Mouse (Mus musculus) heart, embryonic 12.5 days (tissue): Measurements from ENCODE around the gene Cort. TPM values are rescaled to one million over a fixed set of nuclear protein-coding genes. Genes with fewer than 3 reads are reported as not detected.

Experiments
- ATAC-seq: fragments of 200-750 bp; cut with Nextera tagmentation; 2 replicates; pipeline ENCODE4 v1.8.0; 2017; ENCODE audit warnings: moderate TSS enrichment, moderate library complexity; ENCODE audit not compliant: insufficient number of reproducible peaks, low FRiP score
- H3K27ac ChIP-seq: fragments of 300-500 bp; sonication (generic); 2 replicates; pipeline ENCODE4 v1.5.1; 2016; ENCODE audit warnings: mild to moderate bottlenecking, moderate library complexity; ENCODE audit not compliant: poor library complexity, severe bottlenecking
- H3K27me3 ChIP-seq: fragments of 300-500 bp; sonication (generic); replicated peaks from 2 replicates; pipeline ENCODE4 v1.6.1; 2016; ENCODE audit warnings: mild to moderate bottlenecking, moderate library complexity
- H3K36me3 ChIP-seq: fragments of 300-500 bp; sonication (generic); 2 replicates; pipeline ENCODE4 v1.6.1; 2016; ENCODE audit warnings: mild to moderate bottlenecking, moderate library complexity
- H3K4me1 ChIP-seq: fragments of 300-500 bp; sonication (generic); replicated peaks from 2 replicates; pipeline ENCODE4 v1.6.1; 2016; ENCODE audit warnings: mild to moderate bottlenecking
- H3K4me2 ChIP-seq: fragments of 300-500 bp; sonication (generic); 2 replicates; pipeline ENCODE4 v1.6.1; 2016; ENCODE audit warnings: mild to moderate bottlenecking, moderate library complexity
- H3K4me3 ChIP-seq: fragments of 300-500 bp; sonication (generic); 2 replicates; pipeline ENCODE4 v1.5.1; 2016; ENCODE audit warnings: mild to moderate bottlenecking
- H3K9ac ChIP-seq: fragments of 300-500 bp; sonication (generic); 2 replicates; pipeline ENCODE4 v1.6.1; 2016; ENCODE audit warnings: mild to moderate bottlenecking, moderate library complexity
- H3K9me3 ChIP-seq: fragments of 300-500 bp; sonication (generic); replicated peaks from 2 replicates; pipeline ENCODE4 v1.6.1; 2016; ENCODE audit warnings: mild to moderate bottlenecking, moderate library complexity
- WGBS: fragments of 180-500 bp; shearing (Covaris S2); methylation state at CpG from one replicate; pipeline ENCODE4 v1.1.7; 2016; 5-methylcytosine and 5-hydroxymethylcytosine counted together
- polyA plus RNA-seq: library from polyadenylated mRNA; unstranded; fragments of >200 nt; fragmentation: Nextera tagmentation; extraction: Ambion mirVana; gene quantifications from 2 replicates; pipeline ENCODE4 v1.2.1, GENCODE M21; 2016

Cort gene
- polyA plus RNA-seq, 1 experiment from 2014 or later, result not detected

DNA sequence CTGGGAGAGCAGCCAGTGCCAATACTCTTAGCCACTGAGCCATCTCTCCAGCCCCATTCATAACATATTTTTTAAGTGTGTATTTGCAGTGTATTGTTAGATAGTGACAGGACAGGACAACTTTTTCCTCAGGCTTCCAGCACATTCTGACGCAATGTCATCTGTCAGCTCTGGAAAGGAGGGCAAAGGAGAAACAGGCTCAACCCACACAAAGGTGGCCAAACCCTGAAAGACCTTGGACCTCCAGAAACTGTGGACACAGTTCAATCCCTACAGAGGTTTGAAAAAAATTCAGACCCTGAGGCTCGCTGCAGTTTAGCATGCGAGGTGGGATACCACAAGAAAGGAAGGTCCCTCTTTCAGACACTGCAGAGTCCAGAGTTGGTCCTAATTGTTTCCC, 28.6 kb downstream of the Cort start:
- Histone ChIP-seq H3K36me3 (peaks cover 8% of the 10 kb centered on the region), H3K9me3 (no peaks in the 10 kb centered on the region), H3K9ac (peak overlapping the region; percentile 99; the same call in 1 of the 2 replicates), H3K4me2 (peak overlapping the region; percentile 88), H3K4me1 (peaks cover 17% of the 10 kb centered on the region), H3K27ac (no peak overlapping the region), H3K27me3 (no peaks in the 10 kb centered on the region), H3K4me3 (peak overlapping the region; percentile 99; the same call in 1 of the 2 replicates)
- 77% methylated on average over 3 of the region's 3 CpGs for WGBS
- no peak for ATAC-seq

DNA sequence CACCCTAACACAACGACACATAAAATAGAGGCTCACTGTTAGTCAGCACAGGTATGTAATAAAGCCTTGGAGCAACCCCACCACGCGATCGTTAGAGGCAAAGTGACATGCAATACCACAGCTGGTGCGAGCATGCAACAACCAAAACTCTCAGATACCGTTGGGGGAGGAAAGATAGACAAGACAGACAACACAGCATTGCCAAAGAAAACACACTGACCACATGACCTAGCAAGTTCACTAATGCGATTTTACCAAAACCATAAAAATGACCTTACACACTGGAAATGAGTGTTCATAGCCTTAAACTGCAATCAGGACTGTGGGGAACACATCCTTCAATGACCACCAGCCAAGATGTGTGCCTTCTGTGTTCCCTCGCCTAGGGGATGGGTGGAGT, 35.2 kb downstream of the Cort start:
- H3K4me1 ChIP-seq, result peaks cover 11% of the 10 kb centered on the region
- WGBS, result 71% methylated on average over 8 of the region's 8 CpGs
- no peak overlapping the region for H3K9ac ChIP-seq
- no peaks in the 10 kb centered on the region for H3K9me3 ChIP-seq
- no peak overlapping the region for H3K4me2 ChIP-seq
- peaks cover 17% of the 10 kb centered on the region for H3K36me3 ChIP-seq
- H3K27ac ChIP-seq, result no peak overlapping the region
- no peak overlapping the region for H3K4me3 ChIP-seq
- ATAC-seq, result no peak
- no peaks in the 10 kb centered on the region for H3K27me3 ChIP-seq

DNA sequence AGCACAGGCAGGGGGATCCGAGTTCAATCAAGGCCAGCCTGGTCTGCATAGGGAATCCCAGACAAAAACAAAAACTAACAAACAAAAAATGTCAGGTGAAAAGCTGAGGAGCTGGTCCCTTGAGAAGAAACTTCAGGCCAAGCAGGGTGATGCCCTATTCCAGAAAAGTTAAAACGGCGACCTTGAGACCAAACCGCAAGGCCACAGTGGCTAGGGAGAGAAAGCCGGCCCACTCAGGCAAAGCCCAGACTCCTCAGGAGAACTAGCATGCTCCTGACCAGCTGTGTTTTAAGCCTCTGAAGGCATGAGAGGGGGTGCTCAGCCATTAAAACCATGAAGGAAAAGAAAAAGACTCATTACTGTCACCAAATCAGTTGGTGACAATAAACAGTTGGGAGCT, 41.2 kb downstream of the Cort start:
- no peaks in the 10 kb centered on the region for H3K36me3 ChIP-seq
- no peak overlapping the region for H3K4me2 ChIP-seq
- no peaks in the 10 kb centered on the region for H3K27me3 ChIP-seq
- 60% methylated on average over 5 of the region's 5 CpGs for WGBS
- H3K4me3 ChIP-seq, result no peak overlapping the region
- no peaks in the 10 kb centered on the region for H3K9me3 ChIP-seq
- H3K9ac ChIP-seq, result no peak overlapping the region
- no peak for ATAC-seq
- no peak overlapping the region for H3K27ac ChIP-seq
- H3K4me1 ChIP-seq, result peaks cover 25% of the 10 kb centered on the region

DNA sequence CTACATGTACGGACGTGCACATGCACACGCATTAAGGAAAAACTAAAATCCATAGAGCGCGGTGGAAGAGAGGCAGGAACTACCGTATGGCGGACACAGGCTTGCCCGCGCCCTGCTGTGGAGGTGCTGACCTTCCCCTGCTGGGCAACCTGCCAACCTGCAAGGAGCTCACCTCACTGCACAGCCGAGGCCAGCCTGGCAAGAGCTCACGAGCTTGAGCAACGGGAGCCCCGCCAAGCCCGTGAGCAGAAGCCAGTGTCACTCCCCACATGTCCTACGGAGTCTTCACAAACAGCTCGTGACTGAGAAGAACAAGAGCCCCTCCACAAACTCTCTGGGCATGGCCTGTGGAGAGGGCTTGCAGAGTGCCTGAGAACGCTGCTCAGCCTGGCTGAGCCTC, 45.0 kb downstream of the Cort start:
- no peaks in the 10 kb centered on the region for H3K9me3 ChIP-seq
- 0 out of 2 replicates have a peak overlapping the region, but pooled peaks have one; percentile 6 for H3K9ac ChIP-seq
- WGBS, result 58% methylated on average over 17 of the region's 17 CpGs
- peak; percentile 58; the same call in 1 of the 2 replicates for ATAC-seq
- H3K27ac ChIP-seq, result peak overlapping the region; percentile 66
- H3K36me3 ChIP-seq, result no peaks in the 10 kb centered on the region
- H3K4me2 ChIP-seq, result peak overlapping the region; percentile 4; the same call in 1 of the 2 replicates
- peaks cover 30% of the 10 kb centered on the region for H3K4me1 ChIP-seq
- H3K4me3 ChIP-seq, result no peak overlapping the region
- H3K27me3 ChIP-seq, result no peaks in the 10 kb centered on the region

DNA sequence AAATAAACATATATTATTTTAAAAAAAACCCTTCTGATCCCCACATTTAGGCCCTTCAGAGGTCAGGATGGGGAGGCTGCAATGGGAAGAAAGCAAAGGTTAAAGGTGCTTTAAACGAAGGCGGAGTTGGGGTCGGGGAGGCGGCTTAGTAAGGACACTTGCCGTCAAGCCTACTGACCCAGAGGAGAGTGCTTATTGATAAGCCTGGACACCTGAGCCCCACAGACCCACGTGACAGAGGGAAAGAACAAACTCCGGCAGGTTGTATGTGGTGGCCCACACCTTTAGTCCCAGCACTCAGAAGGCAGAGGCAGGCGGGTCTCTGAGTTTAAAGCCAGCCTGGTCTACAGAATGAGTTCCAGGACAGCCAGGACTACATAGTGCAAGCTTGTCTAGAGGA, 46.5 kb downstream of the Cort start:
- Histone ChIP-seq H3K9ac (no peak overlapping the region), H3K27ac (no peak overlapping the region), H3K4me1 (peaks cover 31% of the 10 kb centered on the region), H3K36me3 (peaks cover 5% of the 10 kb centered on the region), H3K4me3 (no peak overlapping the region), H3K27me3 (no peaks in the 10 kb centered on the region), H3K9me3 (no peaks in the 10 kb centered on the region), H3K4me2 (no peak overlapping the region)
- no peak for ATAC-seq
- WGBS, result 87% methylated on average over 8 of the region's 8 CpGs

DNA sequence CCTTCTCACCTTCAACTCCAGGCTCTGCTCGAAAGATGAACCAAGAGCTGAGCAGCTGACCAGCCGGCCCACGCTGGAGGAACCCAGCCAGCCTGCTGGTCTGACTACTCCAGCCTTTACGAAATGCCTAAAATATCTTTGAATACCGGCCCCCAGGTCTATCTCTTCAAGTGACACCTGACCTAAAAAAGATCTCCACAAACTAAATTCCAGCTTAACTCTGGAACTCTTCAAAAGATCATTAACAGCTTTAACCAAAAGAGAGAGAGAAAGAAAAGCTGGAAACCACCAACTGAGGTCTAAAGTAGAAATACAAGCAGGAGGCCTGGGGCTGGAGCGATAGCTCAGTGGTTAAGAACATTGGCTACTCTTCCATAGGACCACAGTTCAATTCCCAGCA, 46.9 kb downstream of the Cort start:
- 46% methylated on average over 6 of the region's 6 CpGs for WGBS
- Histone ChIP-seq H3K27ac (no peak overlapping the region), H3K4me2 (no peak overlapping the region), H3K36me3 (peaks cover 9% of the 10 kb centered on the region), H3K27me3 (no peaks in the 10 kb centered on the region), H3K4me3 (no peak overlapping the region), H3K9ac (no peak overlapping the region), H3K9me3 (no peaks in the 10 kb centered on the region), H3K4me1 (peaks cover 30% of the 10 kb centered on the region)
- no peak for ATAC-seq

DNA sequence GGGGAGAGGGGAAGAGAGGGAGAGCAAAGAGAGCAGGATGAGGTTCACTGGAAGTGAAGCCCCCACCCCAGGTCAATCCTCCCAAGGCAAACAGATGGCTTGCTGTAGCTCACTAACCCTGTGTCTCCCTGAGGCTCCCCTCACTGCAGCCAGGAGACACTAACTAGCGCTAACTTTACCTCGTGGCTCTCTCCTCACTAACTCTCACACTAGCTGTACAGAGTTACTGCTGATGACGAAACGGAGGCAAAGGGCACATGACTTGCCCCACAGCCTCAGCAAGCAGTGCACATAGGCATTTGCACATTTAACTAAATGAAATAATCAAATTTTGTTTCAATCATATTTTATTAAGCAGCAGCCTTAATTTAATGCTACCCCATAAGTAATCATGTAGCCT, 48.3 kb downstream of the Cort start:
- Histone ChIP-seq H3K36me3 (peaks cover 14% of the 10 kb centered on the region), H3K27ac (no peak overlapping the region), H3K9me3 (no peaks in the 10 kb centered on the region), H3K9ac (no peak overlapping the region), H3K27me3 (no peaks in the 10 kb centered on the region), H3K4me1 (peaks cover 36% of the 10 kb centered on the region), H3K4me2 (no peak overlapping the region), H3K4me3 (no peak overlapping the region)
- no peak for ATAC-seq
- WGBS, result 68% methylated on average over 4 of the region's 4 CpGs

DNA sequence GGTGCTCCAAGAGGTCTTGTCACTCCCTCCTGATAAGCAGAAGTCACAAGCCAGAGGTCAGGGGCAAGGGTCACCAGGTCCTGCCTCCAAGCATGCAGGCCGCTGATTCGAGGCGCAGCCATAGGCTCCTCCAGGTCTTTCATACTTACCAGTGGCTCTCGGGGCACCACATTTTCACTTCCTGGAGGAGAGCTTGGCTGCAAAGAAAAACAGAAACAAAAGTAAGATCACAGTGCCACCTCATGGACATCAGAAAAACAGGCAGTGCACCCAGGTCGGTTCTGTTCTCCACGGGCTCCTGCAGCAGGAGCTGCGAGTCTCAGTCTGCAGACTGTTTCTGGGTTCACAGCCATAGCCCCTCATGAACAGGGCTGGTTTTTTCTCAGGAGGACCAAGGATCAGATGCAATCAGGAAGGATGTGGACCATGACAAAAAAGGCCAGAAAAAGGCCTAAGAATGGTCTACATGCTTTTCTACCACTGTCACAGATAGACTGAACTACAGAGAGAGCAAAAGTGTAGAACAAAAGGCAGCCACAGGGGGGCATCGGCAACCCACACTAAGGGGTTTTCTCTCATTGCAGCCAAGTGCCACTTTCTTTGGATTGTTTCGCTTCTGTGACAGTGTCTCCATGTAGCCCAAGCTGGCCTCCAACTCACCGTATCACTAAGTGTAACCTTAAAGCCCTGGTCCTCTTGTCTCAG, 50.5 kb downstream of the Cort start:
- WGBS, result 33% methylated on average over 10 of the region's 10 CpGs
- Histone ChIP-seq H3K9me3 (0 out of 2 replicates have a peak, but pooled peaks cover 4% of the 10 kb centered on the region), H3K4me1 (peaks cover 32% of the 10 kb centered on the region), H3K4me3 (no peak overlapping the region), H3K9ac (no peak overlapping the region), H3K27me3 (no peaks in the 10 kb centered on the region), H3K36me3 (peaks cover 26% of the 10 kb centered on the region), H3K27ac (no peak overlapping the region), H3K4me2 (0 out of 2 replicates have a peak overlapping the region, but pooled peaks have one; percentile 1)
- ATAC-seq, result peak; percentile 64

DNA sequence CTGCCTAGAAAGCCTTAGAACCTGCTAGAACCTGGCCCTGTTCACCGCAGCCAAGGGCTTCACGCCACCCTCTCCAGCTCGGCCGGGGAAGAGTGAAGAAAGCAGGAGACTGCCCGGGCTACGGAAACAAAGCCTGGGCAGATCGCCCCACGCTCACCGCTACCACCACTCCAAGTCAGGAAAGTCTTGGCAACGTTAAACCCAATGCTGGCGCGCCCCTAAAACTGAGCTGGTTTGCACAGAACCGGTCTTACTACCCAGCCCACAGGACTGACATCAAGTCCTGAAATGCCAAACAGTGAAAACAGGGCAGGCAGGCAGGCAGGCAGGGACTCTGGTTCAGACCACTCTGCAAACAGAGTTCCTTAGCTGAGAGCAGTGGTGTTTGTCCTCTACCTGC, 51.5 kb downstream of the Cort start:
- Histone ChIP-seq H3K9me3 (0 out of 2 replicates have a peak, but pooled peaks cover 4% of the 10 kb centered on the region), H3K4me3 (no peak overlapping the region), H3K27ac (no peak overlapping the region), H3K4me2 (no peak overlapping the region), H3K36me3 (peaks cover 26% of the 10 kb centered on the region), H3K27me3 (no peaks in the 10 kb centered on the region), H3K4me1 (peaks cover 41% of the 10 kb centered on the region), H3K9ac (no peak overlapping the region)
- ATAC-seq, result no peak
- 95% methylated on average over 13 of the region's 13 CpGs for WGBS

Other genes starting within 250 kb of the Cort start
- 44.1 and 44.3 TPM in 2 replicates for gene Pex14, start 26.9 kb downstream of the Cort start, polyA plus RNA-seq
- 37.8 and 39.9 TPM in 2 replicates for gene Dffa, start 22.6 kb downstream of the Cort start, polyA plus RNA-seq
- gene Cenps, start 10.9 kb upstream of the Cort start, polyA plus RNA-seq, result 26.9 and 27.9 TPM in 2 replicates
- 90.0 and 91.1 TPM in 2 replicates for gene Pgd, start 40.0 kb upstream of the Cort start, polyA plus RNA-seq
- gene Kif1b, start 180.9 kb upstream of the Cort start, polyA plus RNA-seq, result 60.1 and 62.9 TPM in 2 replicates